Mouse (Mus musculus): Measurements from ENCODE around the gene Btbd19. TPM values are rescaled to one million over a fixed set of nuclear protein-coding genes. Genes with fewer than 3 reads are reported as not detected.

Btbd19 gene
- polyA plus RNA-seq, 1 experiment from 2014 or later = 5.5 TPM

- H3K9me3 ChIP-seq (replicated peaks) = no peaks in the 10 kb centered on the region
- DNase-seq (ENCODE audit: low spot score) = peak; percentile 91
- under 1% methylated on average over 69 of the region's 69 CpGs for WGBS
- H3K27ac ChIP-seq = peak overlapping the region; percentile 87
- peaks cover 32% of the 10 kb centered on the region for H3K4me1 ChIP-seq
- H3K36me3 ChIP-seq = peaks cover 5% of the 10 kb centered on the region
- H3K4me3 ChIP-seq = peak overlapping the region; percentile 73
- no peaks in the 10 kb centered on the region for H3K27me3 ChIP-seq (ENCODE audit: low read depth, poor library complexity, severe bottlenecking)
Observed at GRCm38 (mm10) chr4:117120445-117121414, 4.8 kb downstream of the Btbd19 start.

DNA sequence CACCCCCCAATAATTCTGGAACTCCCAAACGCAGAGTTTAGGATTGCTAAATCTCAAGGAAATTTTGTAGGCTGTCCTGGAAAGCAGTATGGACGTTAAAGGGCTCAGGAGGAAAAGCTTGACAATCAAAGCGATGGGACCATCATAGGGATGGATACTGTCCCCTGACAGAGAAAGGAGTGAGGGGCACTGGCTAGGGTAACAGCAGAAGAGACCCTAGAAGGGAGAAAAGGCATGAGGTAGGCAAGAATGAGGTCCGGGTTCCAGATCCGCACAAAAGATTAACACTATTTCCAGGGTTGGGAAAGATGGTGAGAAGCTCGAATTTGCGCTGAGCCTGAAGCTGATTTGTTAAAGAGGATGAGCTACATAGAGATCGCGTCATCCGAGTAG is 5.5 kb downstream of the Btbd19 start:
- H3K36me3 ChIP-seq = peaks cover 12% of the 10 kb centered on the region
- 5% methylated on average over 10 of the region's 10 CpGs for WGBS
- DNase-seq (ENCODE audit: low spot score) = no peak
- no peaks in the 10 kb centered on the region for H3K9me3 ChIP-seq (replicated peaks)
- peaks cover 25% of the 10 kb centered on the region for H3K4me1 ChIP-seq
- H3K4me3 ChIP-seq = peak overlapping the region; percentile 73
- H3K27me3 ChIP-seq (ENCODE audit: low read depth, poor library complexity, severe bottlenecking) = no peaks in the 10 kb centered on the region
- peak overlapping the region; percentile 87 for H3K27ac ChIP-seq

- Histone ChIP-seq H3K4me3 (peak overlapping the region; percentile 73), H3K27me3 (ENCODE audit: low read depth, poor library complexity, severe bottlenecking) (no peaks in the 10 kb centered on the region), H3K9me3 (replicated peaks) (no peaks in the 10 kb centered on the region), H3K4me1 (peaks cover 21% of the 10 kb centered on the region), H3K27ac (peak overlapping the region; percentile 87), H3K36me3 (peaks cover 16% of the 10 kb centered on the region)
- no peak for DNase-seq (ENCODE audit: low spot score)
- WGBS = 83% methylated on average over 5 of the region's 5 CpGs
Observed at GRCm38 (mm10) chr4:117119636-117120035, 5.9 kb downstream of the Btbd19 start.

DNA sequence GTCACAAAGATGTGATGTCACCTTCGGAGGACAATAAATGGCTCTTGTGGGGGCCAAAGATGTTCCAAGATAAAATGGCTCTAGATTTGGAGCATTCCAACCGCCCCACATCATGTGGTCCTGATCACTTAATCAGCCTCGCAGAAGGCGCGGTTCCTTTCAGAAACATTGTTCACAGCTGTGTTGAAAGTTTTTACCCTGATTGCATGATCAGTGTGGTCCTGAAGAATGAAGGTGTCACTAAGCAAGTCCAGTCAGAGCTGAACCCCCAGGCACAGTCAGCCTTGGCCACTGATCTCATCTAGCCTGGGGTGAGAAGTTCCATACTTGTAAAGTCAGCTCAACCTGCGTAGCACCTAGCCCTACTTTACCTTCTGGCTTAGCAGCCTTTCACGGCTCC is 7.6 kb downstream of the Btbd19 start:
- H3K9me3 ChIP-seq (replicated peaks) = no peaks in the 10 kb centered on the region
- H3K27me3 ChIP-seq (ENCODE audit: low read depth, poor library complexity, severe bottlenecking) = no peaks in the 10 kb centered on the region
- WGBS = 94% methylated on average over 7 of the region's 7 CpGs
- no peak overlapping the region for H3K4me3 ChIP-seq
- H3K27ac ChIP-seq = no peak overlapping the region
- H3K4me1 ChIP-seq = peaks cover 16% of the 10 kb centered on the region
- H3K36me3 ChIP-seq = peaks cover 33% of the 10 kb centered on the region
- DNase-seq (ENCODE audit: low spot score) = no peak

- Histone ChIP-seq H3K36me3 (peaks cover 53% of the 10 kb centered on the region), H3K9me3 (replicated peaks) (no peaks in the 10 kb centered on the region), H3K4me3 (no peak overlapping the region), H3K27ac (no peak overlapping the region), H3K27me3 (ENCODE audit: low read depth, poor library complexity, severe bottlenecking) (no peaks in the 10 kb centered on the region), H3K4me1 (peaks cover 9% of the 10 kb centered on the region)
- DNase-seq (ENCODE audit: low spot score) = no peak
- 87% methylated on average over 5 of the region's 5 CpGs for WGBS
Observed at GRCm38 (mm10) chr4:117115592-117115991, 9.9 kb downstream of the Btbd19 start.

DNA sequence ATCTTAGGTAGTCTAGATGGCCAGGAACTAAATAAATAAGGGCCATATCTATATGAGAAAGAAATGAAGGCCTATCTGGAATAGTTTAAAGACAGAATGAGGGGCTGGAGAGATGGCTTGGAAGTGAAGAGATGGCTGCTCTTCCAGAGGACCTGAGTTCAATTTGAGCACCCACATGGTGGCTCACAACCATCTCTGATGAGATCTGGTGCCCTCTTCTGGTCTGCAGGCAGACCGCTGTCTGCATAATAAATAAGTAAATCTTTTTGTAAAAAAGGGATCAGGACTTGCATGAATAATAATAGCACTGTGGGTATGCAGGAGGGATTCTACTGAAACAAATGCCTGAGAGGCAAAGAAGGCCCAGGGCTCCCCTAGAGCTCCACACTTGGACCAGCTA is 12.3 kb downstream of the Btbd19 start:
- Histone ChIP-seq H3K27ac (no peak overlapping the region), H3K4me1 (0 out of 2 replicates have a peak, but pooled peaks cover 3% of the 10 kb centered on the region), H3K36me3 (peaks cover 77% of the 10 kb centered on the region), H3K9me3 (replicated peaks) (no peaks in the 10 kb centered on the region), H3K4me3 (no peak overlapping the region), H3K27me3 (ENCODE audit: low read depth, poor library complexity, severe bottlenecking) (no peaks in the 10 kb centered on the region)
- 90% methylated on average over 1 of the region's 1 CpGs for WGBS
- DNase-seq (ENCODE audit: low spot score) = no peak

DNA sequence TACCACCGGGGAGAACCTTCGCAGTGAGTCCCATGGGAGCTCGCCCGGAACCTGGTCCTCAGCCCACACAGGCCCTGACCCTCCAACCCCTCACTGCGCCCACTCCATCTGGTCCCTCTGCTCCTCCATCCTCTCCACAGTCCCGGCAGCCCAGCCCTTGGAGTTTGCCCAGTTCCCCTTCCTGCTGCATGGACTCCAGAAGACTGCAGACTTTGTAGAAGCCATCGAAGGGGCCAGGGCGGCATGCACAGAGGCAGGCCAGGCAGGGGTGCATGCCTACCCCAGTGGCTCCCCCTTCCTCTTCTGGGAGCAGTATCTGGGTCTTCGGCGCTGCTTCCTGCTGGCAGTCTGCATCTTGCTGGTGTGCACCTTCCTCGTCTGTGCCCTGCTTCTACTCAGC is 14.5 kb downstream of the Btbd19 start:
- no peak for DNase-seq (ENCODE audit: low spot score)
- Histone ChIP-seq H3K27ac (no peak overlapping the region), H3K4me3 (no peak overlapping the region), H3K27me3 (ENCODE audit: low read depth, poor library complexity, severe bottlenecking) (no peaks in the 10 kb centered on the region), H3K36me3 (peaks cover 92% of the 10 kb centered on the region), H3K4me1 (0 out of 2 replicates have a peak, but pooled peaks cover 3% of the 10 kb centered on the region), H3K9me3 (replicated peaks) (no peaks in the 10 kb centered on the region)
- WGBS = 95% methylated on average over 11 of the region's 11 CpGs

- Histone ChIP-seq H3K4me3 (no peak overlapping the region), H3K36me3 (peaks cover 93% of the 10 kb centered on the region), H3K9me3 (replicated peaks) (no peaks in the 10 kb centered on the region), H3K27ac (peak overlapping the region; percentile 15; the same call in 1 of the 2 replicates), H3K4me1 (0 out of 2 replicates have a peak, but pooled peaks cover 3% of the 10 kb centered on the region), H3K27me3 (ENCODE audit: low read depth, poor library complexity, severe bottlenecking) (no peaks in the 10 kb centered on the region)
- WGBS = 94% methylated on average over 13 of the region's 13 CpGs
- no peak for DNase-seq (ENCODE audit: low spot score)
Observed at GRCm38 (mm10) chr4:117110249-117110648, 15.3 kb downstream of the Btbd19 start.

- H3K27ac ChIP-seq = no peak overlapping the region
- peaks cover 93% of the 10 kb centered on the region for H3K36me3 ChIP-seq
- H3K27me3 ChIP-seq (ENCODE audit: low read depth, poor library complexity, severe bottlenecking) = no peaks in the 10 kb centered on the region
- H3K4me1 ChIP-seq = 0 out of 2 replicates have a peak, but pooled peaks cover 3% of the 10 kb centered on the region
- 93% methylated on average over 25 of the region's 25 CpGs for WGBS
- no peaks in the 10 kb centered on the region for H3K9me3 ChIP-seq (replicated peaks)
- no peak overlapping the region for H3K4me3 ChIP-seq
- DNase-seq (ENCODE audit: low spot score) = no peak
Observed at GRCm38 (mm10) chr4:117109330-117109729, 16.2 kb downstream of the Btbd19 start.

- no peaks in the 10 kb centered on the region for H3K27me3 ChIP-seq (ENCODE audit: low read depth, poor library complexity, severe bottlenecking)
- H3K9me3 ChIP-seq (replicated peaks) = no peaks in the 10 kb centered on the region
- DNase-seq (ENCODE audit: low spot score) = no peak
- no peak overlapping the region for H3K27ac ChIP-seq
- no peak overlapping the region for H3K4me3 ChIP-seq
- H3K36me3 ChIP-seq = peaks cover 91% of the 10 kb centered on the region
- no peaks in the 10 kb centered on the region for H3K4me1 ChIP-seq
- 96% methylated on average over 6 of the region's 6 CpGs for WGBS
Observed at GRCm38 (mm10) chr4:117108524-117108849, 17.0 kb downstream of the Btbd19 start.

- Histone ChIP-seq H3K27ac (no peak overlapping the region), H3K4me3 (no peak overlapping the region), H3K36me3 (peaks cover 86% of the 10 kb centered on the region), H3K4me1 (no peaks in the 10 kb centered on the region), H3K27me3 (ENCODE audit: low read depth, poor library complexity, severe bottlenecking) (no peaks in the 10 kb centered on the region), H3K9me3 (replicated peaks) (no peaks in the 10 kb centered on the region)
- DNase-seq (ENCODE audit: low spot score) = no peak
- 91% methylated on average over 18 of the region's 18 CpGs for WGBS
Observed at GRCm38 (mm10) chr4:117107813-117108523, 17.6 kb downstream of the Btbd19 start.

DNA sequence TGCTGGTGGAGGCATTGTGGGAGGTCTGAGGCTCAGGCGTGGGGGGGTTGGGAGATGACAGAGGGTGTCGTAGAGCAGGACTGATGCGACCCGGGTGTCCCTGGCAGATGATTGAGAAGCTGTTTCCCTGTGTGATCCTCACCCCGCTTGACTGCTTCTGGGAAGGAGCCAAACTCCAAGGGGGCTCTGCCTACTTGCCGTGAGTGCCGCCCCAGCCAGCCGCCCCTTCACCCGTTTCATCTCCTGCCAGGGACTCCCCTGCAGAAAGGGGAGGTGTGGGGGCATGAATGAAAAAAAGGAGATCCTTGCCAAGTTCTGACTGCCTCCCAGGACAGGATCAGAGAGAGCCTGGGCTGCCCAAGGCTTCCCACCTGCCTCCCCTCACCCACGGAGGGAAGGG is 20.4 kb downstream of the Btbd19 start:
- Histone ChIP-seq H3K4me1 (peaks cover 9% of the 10 kb centered on the region), H3K4me3 (no peak overlapping the region), H3K9me3 (replicated peaks) (no peaks in the 10 kb centered on the region), H3K36me3 (peaks cover 81% of the 10 kb centered on the region), H3K27me3 (ENCODE audit: low read depth, poor library complexity, severe bottlenecking) (no peaks in the 10 kb centered on the region), H3K27ac (no peak overlapping the region)
- WGBS = 71% methylated on average over 10 of the region's 10 CpGs
- no peak for DNase-seq (ENCODE audit: low spot score)

- H3K36me3 ChIP-seq = peaks cover 81% of the 10 kb centered on the region
Observed at GRCm38 (mm10) chr4:117104672-117105071, 20.9 kb downstream of the Btbd19 start.

More at GRCm38 (mm10) chr4:117104672-117105071, 20.9 kb downstream of the Btbd19 start:
- Histone ChIP-seq H3K4me3 (no peak overlapping the region), H3K27me3 (ENCODE audit: low read depth, poor library complexity, severe bottlenecking) (no peaks in the 10 kb centered on the region), H3K4me1 (peaks cover 9% of the 10 kb centered on the region), H3K27ac (no peak overlapping the region), H3K9me3 (replicated peaks) (no peaks in the 10 kb centered on the region)
- 82% methylated on average over 10 of the region's 10 CpGs for WGBS
- no peak for DNase-seq (ENCODE audit: low spot score)
